Mouse (Mus musculus): ENCODE data around the gene Tpd52l2.

The Tpd52l2 gene

DNA sequence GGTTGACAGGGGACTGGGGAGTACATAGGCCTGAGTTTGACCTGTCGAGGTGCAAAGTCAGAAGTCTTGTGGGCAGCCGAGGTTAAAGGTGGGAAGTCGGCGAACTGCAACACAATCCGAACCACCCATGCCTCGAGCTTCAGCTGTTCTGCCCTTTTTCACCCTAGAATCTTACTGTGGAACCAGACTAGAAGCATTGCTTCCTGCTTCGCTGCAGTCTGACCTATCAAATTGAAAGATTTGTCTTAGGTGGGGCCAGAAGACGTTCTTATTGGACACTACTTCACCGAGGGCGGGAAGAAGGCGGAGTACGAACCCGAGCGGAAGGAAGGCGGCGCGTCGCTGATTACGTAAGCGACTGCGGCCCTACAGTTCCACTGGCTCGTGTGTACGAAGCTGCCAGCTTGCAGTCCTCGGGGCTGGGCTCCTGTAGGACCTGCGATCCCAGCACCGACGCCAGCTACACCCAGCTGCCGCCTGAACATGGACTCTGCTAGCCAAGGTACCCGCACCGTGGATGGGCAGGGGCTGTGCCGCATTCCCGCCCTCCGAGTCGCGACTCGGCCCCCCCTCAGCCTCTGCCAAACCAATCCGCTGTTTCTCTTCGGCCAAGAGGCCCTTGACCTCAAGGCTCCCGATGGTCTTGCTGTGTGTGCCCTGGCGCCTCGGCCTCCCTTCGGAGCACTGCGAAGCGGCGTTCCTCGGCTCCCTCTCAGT lies at the start of gene Tpd52l2:
Gene Tpd52l2, plus strand, starts transcription at position 312 of the 717 bp plus-strand sequence.
- peak; percentile 95 for DNase-seq (ENCODE audit: low read depth)

DNA sequence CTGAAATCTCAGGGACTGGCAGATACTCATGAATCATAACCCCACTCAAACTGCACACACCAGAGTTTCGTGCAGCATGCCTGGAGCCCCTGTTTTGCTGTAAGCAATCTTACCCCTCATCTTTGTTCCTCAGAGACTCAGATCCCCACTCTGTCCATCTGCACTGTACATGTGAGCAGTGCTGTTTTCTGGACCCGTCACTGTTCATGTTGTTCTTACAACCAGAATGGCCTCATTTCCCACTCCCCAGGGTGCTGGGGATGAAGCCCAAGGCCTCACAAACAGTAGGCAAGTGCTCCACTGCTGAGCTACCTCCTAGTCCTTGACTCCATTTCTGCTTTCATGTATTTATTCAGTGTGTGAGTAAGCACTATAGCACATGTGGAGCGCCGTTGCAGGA lies 44.8 kb upstream of the Tpd52l2 start:
- DNase-seq (ENCODE audit: low read depth): no peak

DNA sequence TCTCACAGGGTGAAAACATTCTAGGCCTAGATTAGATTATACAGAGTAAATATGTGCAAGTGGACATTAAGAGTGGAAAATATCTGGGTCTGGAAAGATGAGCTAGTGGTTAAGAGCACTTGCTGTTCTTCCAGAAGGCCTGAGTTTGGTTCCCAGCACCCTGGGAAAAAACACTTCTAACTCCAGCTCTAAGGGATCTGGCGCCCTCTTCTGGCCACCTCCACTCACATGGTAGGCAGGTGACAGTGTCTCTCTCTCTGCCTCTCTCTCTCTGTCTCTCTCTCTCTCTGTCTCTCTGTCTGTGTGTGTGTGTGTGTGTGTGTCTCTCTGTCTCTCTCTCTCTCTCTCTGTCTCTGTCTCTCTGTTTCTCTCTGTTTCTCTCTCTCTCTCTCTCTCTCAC lies 43.7 kb upstream of the Tpd52l2 start:
- DNase-seq (ENCODE audit: low read depth): no peak

DNA sequence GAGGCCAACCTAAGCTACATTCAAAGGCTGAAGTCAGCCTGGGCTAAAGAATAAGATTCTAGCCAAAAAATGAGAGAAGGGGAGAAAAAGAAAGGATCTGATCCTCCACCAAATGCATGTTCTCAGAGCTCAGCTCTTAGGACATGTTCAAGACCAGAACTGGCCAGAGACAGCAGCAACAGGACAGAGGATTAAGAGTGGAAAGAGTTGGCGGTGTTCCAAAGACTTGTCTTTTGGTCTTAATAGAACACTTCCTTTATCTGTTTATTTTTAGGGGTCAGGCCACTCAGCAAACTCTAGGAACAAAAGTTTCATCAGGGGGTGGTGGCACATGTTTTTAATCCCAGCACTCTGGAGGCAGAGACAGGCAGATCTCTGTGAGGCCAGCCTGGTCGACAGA lies 41.0 kb upstream of the Tpd52l2 start:
- DNase-seq (ENCODE audit: low read depth): no peak

GRCm38 (mm10) chr2:181457831-181458230 lies 39.1 kb upstream of the Tpd52l2 start:
- no peak for DNase-seq (ENCODE audit: low read depth)

GRCm38 (mm10) chr2:181458411-181459152 lies 38.4 kb upstream of the Tpd52l2 start:
- no peak for DNase-seq (ENCODE audit: low read depth)

GRCm38 (mm10) chr2:181459153-181459672 lies 37.7 kb upstream of the Tpd52l2 start, which contains the start of gene Zbtb46:
TSS of gene Zbtb46 (minus strand) at chr2:181459426.
- DNase-seq (ENCODE audit: low read depth): no peak

DNA sequence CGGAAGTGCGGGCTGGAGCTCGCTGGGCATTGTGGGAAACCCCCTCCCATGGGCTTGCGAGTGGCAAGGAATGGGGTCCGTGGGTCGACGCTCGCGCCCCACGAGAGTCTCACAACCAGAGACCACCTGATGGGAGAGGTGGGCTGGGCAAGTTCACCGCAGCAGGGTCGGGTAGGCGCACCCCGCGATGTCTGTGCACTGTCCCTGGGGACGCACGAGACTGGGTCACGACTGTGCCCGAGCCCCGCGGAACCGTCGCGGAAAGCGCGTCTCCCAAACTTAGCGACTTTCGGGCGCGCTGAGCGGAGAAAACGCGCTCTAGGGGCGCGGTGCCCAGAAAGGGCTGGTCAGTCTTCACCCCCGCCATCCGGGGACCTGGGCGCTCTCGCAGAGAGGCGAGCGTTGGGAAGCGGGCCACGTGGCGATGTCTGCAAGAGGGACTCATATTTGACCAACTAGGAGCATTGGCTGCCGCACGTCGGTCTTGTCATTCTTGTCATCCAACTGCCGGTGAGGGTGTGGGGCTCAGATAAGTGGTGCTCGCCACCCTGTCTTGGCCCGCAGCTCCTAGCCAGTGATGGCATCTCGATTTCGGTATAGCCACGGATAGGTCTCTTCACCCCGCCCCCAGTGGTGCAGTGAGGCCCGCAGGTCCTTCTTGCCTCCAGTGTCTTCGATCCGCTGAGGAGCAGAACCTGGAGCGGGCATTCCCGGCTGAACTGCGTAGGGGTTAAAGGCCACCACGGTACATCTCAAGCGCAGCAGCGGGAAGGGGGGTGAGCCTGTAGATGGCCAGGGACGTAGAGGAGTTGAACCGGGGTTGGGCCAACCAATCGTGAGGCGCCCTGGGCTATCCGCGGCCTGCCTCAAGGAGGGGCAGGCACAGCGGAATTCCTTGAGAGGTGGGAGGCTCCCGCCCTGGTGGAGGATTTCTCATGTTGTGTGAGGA lies 37.0 kb upstream of the Tpd52l2 start:
- no peak for DNase-seq (ENCODE audit: low read depth)

- no peak for DNase-seq (ENCODE audit: low read depth)
Observed at GRCm38 (mm10) chr2:181461536-181462100, 35.3 kb upstream of the Tpd52l2 start.

DNA sequence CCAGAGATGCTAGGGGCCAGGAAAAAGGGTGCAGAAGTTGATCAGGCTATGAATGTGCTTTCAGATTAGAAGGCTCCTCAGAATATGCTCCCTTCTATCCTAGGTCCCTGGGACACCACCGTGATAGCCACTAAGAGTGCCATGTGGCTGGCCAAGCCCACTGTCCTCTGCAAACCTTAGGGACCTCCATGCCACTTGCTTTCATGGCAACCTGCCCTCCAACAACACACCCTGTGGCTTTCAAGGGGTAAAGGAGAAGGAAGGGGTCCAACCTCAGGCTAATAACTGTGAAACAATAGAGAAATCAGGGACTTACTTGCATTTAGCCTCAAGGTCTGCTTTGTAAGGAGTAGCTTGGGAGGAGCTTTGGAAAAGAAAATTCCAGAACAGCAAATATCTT lies 34.3 kb upstream of the Tpd52l2 start:
- no peak for DNase-seq (ENCODE audit: low read depth)

DNA sequence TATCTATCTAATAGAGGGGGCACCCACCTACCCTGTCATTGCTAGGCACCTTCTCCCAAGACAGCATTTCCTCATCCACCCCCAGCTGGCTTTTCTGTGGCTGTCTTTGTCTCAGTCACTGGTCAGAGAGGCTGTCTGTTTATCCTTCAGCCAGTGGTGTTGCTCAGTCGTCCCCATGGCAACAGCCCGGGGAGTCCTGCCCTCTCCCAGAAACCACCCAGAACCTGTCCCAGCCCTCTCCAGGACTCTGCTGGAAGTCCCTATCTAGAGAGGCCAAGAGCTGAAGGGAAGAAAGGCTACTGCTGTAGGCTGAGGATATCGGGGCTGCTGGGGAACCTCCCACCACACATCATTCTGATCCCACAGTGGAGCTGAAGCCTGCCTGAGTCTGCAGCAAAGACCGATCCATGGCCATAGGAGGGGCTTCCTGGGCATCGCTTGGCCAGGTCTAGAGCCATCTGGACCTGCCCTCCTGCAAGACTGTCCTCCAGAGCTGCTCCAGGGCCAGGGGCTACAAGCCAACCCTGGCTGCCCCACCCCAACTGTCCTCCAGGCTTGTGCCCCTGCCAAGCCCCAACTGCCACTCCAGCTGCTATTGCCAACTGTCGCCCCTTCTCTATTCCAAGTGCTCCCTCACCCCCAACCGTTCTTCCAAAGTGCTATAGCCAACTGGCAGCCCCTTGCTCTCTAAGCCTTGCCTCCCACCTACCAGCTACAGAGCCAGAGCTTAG lies 33.8 kb upstream of the Tpd52l2 start:
- DNase-seq (ENCODE audit: low read depth): no peak

GRCm38 (mm10) chr2:181465423-181465822 lies 31.5 kb upstream of the Tpd52l2 start:
- DNase-seq (ENCODE audit: low read depth): no peak

DNA sequence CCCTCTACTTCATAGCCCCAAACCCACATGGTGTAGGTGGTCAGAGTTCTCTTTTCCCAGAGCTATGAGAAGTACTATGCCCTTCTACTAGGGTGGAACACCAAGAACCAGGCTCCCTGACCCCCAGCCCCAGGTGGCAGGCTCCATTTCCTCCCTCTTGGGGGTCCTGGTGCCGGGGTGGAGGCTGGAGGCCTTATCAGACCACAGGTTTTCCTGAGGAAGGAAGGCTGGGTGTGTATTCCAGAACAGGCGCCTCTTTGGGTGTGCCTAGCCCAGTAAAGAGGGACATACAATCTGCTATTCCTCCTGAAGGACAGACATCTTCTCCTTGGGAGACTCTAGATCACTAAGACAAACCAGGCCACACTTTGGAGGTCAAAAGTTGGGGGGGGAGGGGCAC lies 26.7 kb upstream of the Tpd52l2 start:
- no peak for DNase-seq (ENCODE audit: low read depth)

GRCm38 (mm10) chr2:181471246-181471645 lies 25.7 kb upstream of the Tpd52l2 start:
- peak; percentile 42 for DNase-seq (ENCODE audit: low read depth)

DNA sequence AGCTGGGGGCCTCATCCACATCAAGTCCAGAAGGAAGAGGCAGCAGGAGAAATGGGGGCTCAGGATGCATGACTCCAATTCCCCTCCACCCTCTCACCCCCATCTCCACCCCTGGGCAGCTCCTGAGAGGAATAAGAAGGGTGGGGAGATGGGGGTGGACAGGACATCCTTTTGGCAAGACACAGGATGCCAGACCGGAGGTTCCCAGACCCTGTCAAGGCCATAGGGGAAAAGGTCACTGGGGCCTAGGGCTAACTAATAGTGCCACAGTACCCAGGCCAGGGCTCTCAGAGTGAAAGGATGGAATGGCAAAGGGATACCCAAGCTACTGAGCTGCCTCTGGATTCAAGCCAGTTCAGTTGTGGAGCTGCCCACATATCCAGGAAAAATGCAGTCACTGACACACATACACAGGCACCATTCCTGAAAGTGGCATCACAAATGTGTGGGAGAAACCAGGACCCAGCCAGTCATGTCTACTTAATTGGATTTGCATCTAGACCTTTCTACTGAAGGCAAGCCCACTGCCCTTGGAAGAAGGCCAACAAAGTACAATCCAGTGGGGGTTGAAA lies 24.6 kb upstream of the Tpd52l2 start:
- no peak for DNase-seq (ENCODE audit: low read depth)

DNA sequence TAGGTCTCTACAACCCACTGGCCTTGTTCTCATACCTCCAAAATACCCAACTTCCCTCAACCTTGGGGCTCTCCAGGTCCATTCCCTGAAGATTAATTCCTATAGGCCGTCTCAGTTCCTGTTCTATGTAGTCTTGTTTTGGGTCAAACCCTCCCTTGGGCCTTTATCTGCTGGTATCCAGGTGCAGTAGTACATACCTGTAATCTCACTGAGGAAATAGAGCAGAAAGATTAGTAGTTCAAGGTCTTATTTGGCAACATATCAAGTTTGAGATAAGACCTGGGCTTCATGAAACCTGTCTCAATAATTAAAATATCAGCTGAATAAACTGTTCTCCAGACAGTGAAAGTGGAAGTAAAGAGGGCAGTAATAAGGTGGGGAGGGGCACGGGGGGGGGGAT lies 13.8 kb upstream of the Tpd52l2 start:
- DNase-seq (ENCODE audit: low read depth): no peak

GRCm38 (mm10) chr2:181483562-181484318 lies 13.2 kb upstream of the Tpd52l2 start:
- DNase-seq (ENCODE audit: low read depth): no peak

GRCm38 (mm10) chr2:181484456-181485233 lies 12.3 kb upstream of the Tpd52l2 start:
- no peak for DNase-seq (ENCODE audit: low read depth)

DNA sequence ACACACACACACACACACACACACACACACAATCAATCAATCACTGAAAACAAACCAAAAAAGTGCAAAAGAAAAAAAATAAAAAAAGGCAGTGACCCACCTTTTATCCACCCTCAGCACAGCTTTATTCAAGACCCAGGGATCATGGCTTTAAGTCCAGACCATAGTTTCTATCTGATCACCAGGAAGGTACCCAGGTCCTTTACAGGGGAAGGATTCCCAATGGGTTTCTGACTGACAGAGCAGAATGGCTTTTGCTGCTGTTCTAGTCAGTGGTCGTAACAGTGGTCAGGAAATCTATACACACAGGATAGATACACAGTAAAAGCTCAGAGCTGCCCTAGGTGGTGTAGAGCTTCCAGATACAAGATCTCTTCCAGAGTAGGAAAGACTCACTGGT lies 11.2 kb upstream of the Tpd52l2 start:
- no peak for DNase-seq (ENCODE audit: low read depth)

All from fibroblast of lung, adult 2 months (primary cell).